Mouse (Mus musculus) hindbrain, embryonic 14.5 days (tissue): ENCODE results near the gene Bckdha. TPM values are rescaled to one million over a fixed set of nuclear protein-coding genes. Genes with fewer than 3 reads are reported as not detected.

Source experiments
- ATAC-seq: fragments of 200-750 bp; cut with Nextera tagmentation; 2 replicates; pipeline ENCODE4 v1.8.0; 2017; ENCODE audit warnings: moderate number of reproducible peaks, mild to moderate bottlenecking, moderate TSS enrichment, moderate library complexity; ENCODE audit not compliant: low FRiP score
- DNase-seq: peaks from one replicate; pipeline ENCODE4 v3.0.0-alpha.2; 2015; ENCODE audit warnings: low spot score
- H3K27ac ChIP-seq: fragments of 300-500 bp; sonication (generic); 2 replicates; pipeline ENCODE4 v1.5.1; 2014; ENCODE audit warnings: mild to moderate bottlenecking, moderate library complexity
- H3K27me3 ChIP-seq: fragments of 300-500 bp; sonication (generic); 2 replicates; pipeline ENCODE4 v1.6.1; 2014; ENCODE audit warnings: mild to moderate bottlenecking, low read length, mixed read lengths; ENCODE audit not compliant: control insufficient read depth, insufficient read depth
- H3K36me3 ChIP-seq: fragments of 300-500 bp; sonication (generic); replicated peaks from 2 replicates; pipeline ENCODE4 v1.6.1; 2014; ENCODE audit not compliant: control insufficient read depth, insufficient read depth
- H3K4me1 ChIP-seq: fragments of 300-500 bp; sonication (generic); replicated peaks from 2 replicates; pipeline ENCODE4 v1.6.1; 2014; ENCODE audit warnings: antibody characterized with exemption, low read length, mixed read lengths; ENCODE audit not compliant: control insufficient read depth, insufficient read depth
- H3K4me2 ChIP-seq: fragments of 300-500 bp; sonication (generic); replicated peaks from 2 replicates; pipeline ENCODE4 v1.6.1; 2014; ENCODE audit warnings: mild to moderate bottlenecking, moderate library complexity
- H3K4me3 ChIP-seq: fragments of 300-500 bp; sonication (generic); replicated peaks from 2 replicates; pipeline ENCODE4 v1.5.1; 2014; ENCODE audit warnings: mild to moderate bottlenecking, low read length
- H3K9ac ChIP-seq: fragments of 300-500 bp; sonication (generic); 2 replicates; pipeline ENCODE4 v1.6.1; 2014
- H3K9me3 ChIP-seq: fragments of 300-500 bp; sonication (generic); 2 replicates; pipeline ENCODE4 v1.6.1; 2016; ENCODE audit warnings: low read length; ENCODE audit not compliant: control insufficient read depth
- WGBS: fragments of 180-500 bp; shearing (Covaris S2); extraction: QIAGEN DNeasy Blood & Tissue Kit; methylation state at CpG from one replicate; pipeline ENCODE4 v1.1.7; 2014; 5-methylcytosine and 5-hydroxymethylcytosine counted together
- polyA plus RNA-seq: library from polyadenylated mRNA; unstranded; fragments of >200 nt; fragmentation: Nextera tagmentation; extraction: Ambion mirVana; gene quantifications from 2 replicates; pipeline ENCODE4 v1.2.1, GENCODE M21; 2014

Bckdha gene
- polyA plus RNA-seq, 1 experiment from 2014 or later = 37.3 TPM

GRCm38 (mm10) chr7:25614086-25614485, 44.7 kb downstream of the Bckdha start:
- ATAC-seq (no peak), DNase-seq (no peak)
- 92% methylated on average over 5 of the region's 5 CpGs for WGBS

DNA sequence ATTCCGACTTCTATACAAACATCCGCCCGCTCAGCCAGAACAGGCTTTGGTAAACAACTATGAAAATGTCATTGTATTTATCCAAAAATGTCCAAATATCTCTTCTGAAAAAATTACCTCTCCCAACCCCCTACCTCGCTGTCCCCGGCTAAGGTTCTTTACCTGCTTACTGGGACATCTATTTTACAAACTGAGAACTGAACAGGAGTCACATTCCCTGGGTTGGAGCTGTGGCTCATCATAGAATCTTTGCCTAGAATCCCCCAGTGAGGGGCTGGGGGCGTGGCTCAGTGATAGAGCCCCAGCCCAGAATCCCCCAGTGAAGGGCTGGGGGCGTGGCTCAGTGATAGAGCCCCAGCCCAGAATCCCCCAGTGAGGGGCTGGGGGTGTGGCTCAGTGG, 47.3 kb downstream of the Bckdha start:
- Histone ChIP-seq H3K9ac (no peak overlapping the region), H3K36me3 (no peaks in the 10 kb centered on the region), H3K27me3 (no peaks in the 10 kb centered on the region), H3K27ac (no peak overlapping the region), H3K9me3 (peaks cover 3% of the 10 kb centered on the region; the same call in 1 of the 2 replicates), H3K4me3 (no peak overlapping the region), H3K4me1 (no peaks in the 10 kb centered on the region), H3K4me2 (no peak overlapping the region)
- ATAC-seq (no peak), DNase-seq (no peak)
- WGBS = 48% methylated on average over 7 of the region's 7 CpGs

More at GRCm38 (mm10) chr7:25614086-25614485, 44.7 kb downstream of the Bckdha start:
- no peak overlapping the region for H3K9ac ChIP-seq
- H3K4me1 ChIP-seq = no peaks in the 10 kb centered on the region
- H3K4me3 ChIP-seq = no peak overlapping the region
- H3K27ac ChIP-seq = no peak overlapping the region
- H3K4me2 ChIP-seq = no peak overlapping the region
- H3K9me3 ChIP-seq = no peaks in the 10 kb centered on the region
- no peaks in the 10 kb centered on the region for H3K36me3 ChIP-seq
- no peaks in the 10 kb centered on the region for H3K27me3 ChIP-seq

GRCm38 (mm10) chr7:25610056-25610455, 48.7 kb downstream of the Bckdha start:
- H3K4me2 ChIP-seq = no peak overlapping the region
- peaks cover 3% of the 10 kb centered on the region; the same call in 1 of the 2 replicates for H3K9me3 ChIP-seq
- H3K27me3 ChIP-seq = no peaks in the 10 kb centered on the region
- no peaks in the 10 kb centered on the region for H3K4me1 ChIP-seq
- no peaks in the 10 kb centered on the region for H3K36me3 ChIP-seq
- 40% methylated on average over 6 of the region's 6 CpGs for WGBS
- no peak overlapping the region for H3K9ac ChIP-seq
- H3K27ac ChIP-seq = no peak overlapping the region
- ATAC-seq = no peak
- no peak for DNase-seq
- no peak overlapping the region for H3K4me3 ChIP-seq

GRCm38 (mm10) chr7:25607196-25607595, 51.6 kb downstream of the Bckdha start:
- no peak overlapping the region for H3K9ac ChIP-seq
- ATAC-seq (no peak), DNase-seq (no peak)
- H3K4me3 ChIP-seq = no peak overlapping the region
- H3K27ac ChIP-seq = no peak overlapping the region
- H3K4me2 ChIP-seq = no peak overlapping the region
- H3K27me3 ChIP-seq = no peaks in the 10 kb centered on the region
- no peaks in the 10 kb centered on the region for H3K4me1 ChIP-seq
- 84% methylated on average over 2 of the region's 2 CpGs for WGBS
- H3K36me3 ChIP-seq = no peaks in the 10 kb centered on the region
- H3K9me3 ChIP-seq = peaks cover 3% of the 10 kb centered on the region; the same call in 1 of the 2 replicates

- H3K9ac ChIP-seq = no peak overlapping the region
- H3K4me3 ChIP-seq = no peak overlapping the region
- H3K27me3 ChIP-seq = no peaks in the 10 kb centered on the region
- DNase-seq (no peak), ATAC-seq (no peak)
- H3K4me1 ChIP-seq = no peaks in the 10 kb centered on the region
- peaks cover 3% of the 10 kb centered on the region; the same call in 1 of the 2 replicates for H3K9me3 ChIP-seq
- WGBS = 80% methylated on average over 4 of the region's 4 CpGs
- H3K27ac ChIP-seq = no peak overlapping the region
- H3K36me3 ChIP-seq = no peaks in the 10 kb centered on the region
- no peak overlapping the region for H3K4me2 ChIP-seq
Measured at GRCm38 (mm10) chr7:25606625-25607063, 52.1 kb downstream of the Bckdha start.

- Histone ChIP-seq H3K27ac (no peak overlapping the region), H3K9ac (no peak overlapping the region), H3K9me3 (no peaks in the 10 kb centered on the region), H3K4me1 (no peaks in the 10 kb centered on the region), H3K36me3 (no peaks in the 10 kb centered on the region), H3K27me3 (no peaks in the 10 kb centered on the region), H3K4me2 (no peak overlapping the region), H3K4me3 (no peak overlapping the region)
- WGBS = 94% methylated on average over 16 of the region's 16 CpGs
- no peak for DNase-seq
- ATAC-seq = no peak
Measured at GRCm38 (mm10) chr7:25601346-25601745, 57.4 kb downstream of the Bckdha start.

DNA sequence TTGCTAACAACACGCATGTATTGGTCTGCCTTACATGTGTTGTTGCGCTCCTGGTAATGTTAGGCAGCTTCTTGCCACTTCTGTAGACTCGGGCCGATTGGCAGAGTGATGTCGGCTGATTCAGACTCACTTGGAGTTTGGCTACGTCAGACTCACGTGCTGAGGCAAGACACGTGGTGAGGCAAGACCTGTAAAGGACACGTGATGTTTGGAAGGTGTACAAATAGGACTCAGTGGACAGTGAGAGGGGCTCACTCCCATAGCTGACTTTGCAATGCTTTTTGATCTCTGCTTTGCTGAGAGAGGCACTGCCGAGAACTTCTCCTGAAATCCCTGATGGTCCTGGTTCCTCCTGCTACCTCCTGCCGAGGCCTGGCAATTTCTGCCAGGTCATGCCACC, 58.1 kb downstream of the Bckdha start:
- Histone ChIP-seq H3K4me2 (no peak overlapping the region), H3K4me3 (no peak overlapping the region), H3K27ac (no peak overlapping the region), H3K36me3 (no peaks in the 10 kb centered on the region), H3K9me3 (no peaks in the 10 kb centered on the region), H3K4me1 (no peaks in the 10 kb centered on the region), H3K9ac (no peak overlapping the region), H3K27me3 (no peaks in the 10 kb centered on the region)
- 94% methylated on average over 11 of the region's 11 CpGs for WGBS
- ATAC-seq (no peak), DNase-seq (no peak)

GRCm38 (mm10) chr7:25599663-25600062, 59.1 kb downstream of the Bckdha start:
- WGBS = 15% methylated on average over 10 of the region's 10 CpGs
- Histone ChIP-seq H3K9ac (no peak overlapping the region), H3K4me1 (no peaks in the 10 kb centered on the region), H3K27ac (no peak overlapping the region), H3K4me2 (no peak overlapping the region), H3K27me3 (no peaks in the 10 kb centered on the region), H3K36me3 (no peaks in the 10 kb centered on the region), H3K4me3 (no peak overlapping the region), H3K9me3 (no peaks in the 10 kb centered on the region)
- DNase-seq (peak; percentile 92), ATAC-seq (peak; percentile 43; the same call in 1 of the 2 replicates)

DNA sequence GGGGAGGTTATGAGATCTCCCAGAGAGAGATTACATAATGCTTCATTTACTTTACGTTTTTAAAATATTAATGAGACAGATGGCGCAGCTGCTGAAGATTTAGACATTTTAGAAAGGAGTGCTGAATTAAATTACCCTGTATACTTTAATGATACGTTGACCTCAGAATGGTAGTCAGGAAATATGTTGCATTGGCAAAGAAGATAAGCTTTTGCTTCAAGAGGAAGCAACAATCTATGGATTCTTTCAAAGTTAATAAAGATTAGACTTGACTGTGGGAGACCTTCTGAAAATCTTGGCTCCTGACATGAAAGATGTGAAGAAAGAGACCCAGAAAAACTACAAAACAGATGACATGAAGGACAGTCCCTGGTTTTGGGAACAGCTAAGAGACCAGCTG, 64.9 kb downstream of the Bckdha start:
- H3K4me2 ChIP-seq = no peak overlapping the region
- H3K9ac ChIP-seq = no peak overlapping the region
- H3K4me3 ChIP-seq = no peak overlapping the region
- WGBS = 74% methylated on average over 3 of the region's 3 CpGs
- no peaks in the 10 kb centered on the region for H3K27me3 ChIP-seq
- H3K4me1 ChIP-seq = no peaks in the 10 kb centered on the region
- H3K9me3 ChIP-seq = no peaks in the 10 kb centered on the region
- H3K27ac ChIP-seq = no peak overlapping the region
- ATAC-seq (no peak), DNase-seq (no peak)
- H3K36me3 ChIP-seq = no peaks in the 10 kb centered on the region

- no peak overlapping the region for H3K4me2 ChIP-seq
Measured at GRCm38 (mm10) chr7:25591226-25591625, 67.6 kb downstream of the Bckdha start.

More at GRCm38 (mm10) chr7:25591226-25591625, 67.6 kb downstream of the Bckdha start:
- H3K9ac ChIP-seq = no peak overlapping the region
- no peaks in the 10 kb centered on the region for H3K36me3 ChIP-seq
- no peak overlapping the region for H3K4me3 ChIP-seq
- no peak overlapping the region for H3K27ac ChIP-seq
- no peaks in the 10 kb centered on the region for H3K27me3 ChIP-seq
- H3K4me1 ChIP-seq = no peaks in the 10 kb centered on the region
- DNase-seq (no peak), ATAC-seq (no peak)
- 87% methylated on average over 2 of the region's 2 CpGs for WGBS
- H3K9me3 ChIP-seq = no peaks in the 10 kb centered on the region
